Comparison of ENCODE assay signal across 8 mouse cellular contexts in the genomic region with DNA sequence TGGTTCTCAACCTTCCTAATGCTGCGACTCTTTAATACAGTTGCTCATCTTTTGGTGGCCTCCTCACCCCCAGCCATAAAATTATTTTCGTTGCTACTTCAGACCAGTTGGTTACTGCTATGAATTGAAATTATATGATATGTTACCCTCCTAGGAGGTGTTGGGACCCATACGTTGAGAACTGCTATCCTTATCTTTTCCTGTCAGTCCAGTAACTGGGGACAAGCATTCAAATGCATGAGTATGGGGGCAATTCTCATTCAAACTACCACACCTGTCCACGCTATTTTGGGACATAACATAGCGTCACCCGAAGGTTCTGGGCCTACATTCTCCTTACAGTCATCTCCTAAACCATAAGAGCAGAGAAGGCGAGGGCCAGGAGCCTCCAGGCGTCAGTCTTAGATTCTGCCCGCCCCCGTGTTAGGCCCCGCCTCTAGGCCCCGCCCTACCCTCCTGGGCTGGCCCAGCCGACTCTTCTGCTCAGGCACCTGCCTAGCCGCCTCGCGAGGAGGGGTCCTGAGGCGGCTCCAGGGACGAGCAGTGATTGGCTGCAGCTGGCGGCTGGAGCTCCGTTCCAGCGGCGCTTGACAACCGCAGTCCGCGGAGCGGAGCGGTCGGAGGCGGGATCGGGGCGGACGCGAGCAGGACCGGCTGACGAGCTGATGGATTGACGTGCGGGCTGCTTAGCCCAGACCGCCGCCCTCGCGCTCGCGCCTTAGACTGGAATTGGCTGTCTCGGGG. TPM values are rescaled to one million over a fixed set of nuclear protein-coding genes. Genes with fewer than 3 reads are reported as not detected.
DNase-seq lines count a peak whose midpoint lies in the region; ATAC-seq lines count a peak whose summit lies in the region.

A gene (plus strand): TSS at position 494 of the 744 bp plus-strand sequence.

- no peaks in the 10 kb centered on the region for H3K4me1 ChIP-seq in heart, embryonic 14.5 days (ENCODE audit: control insufficient read depth in 2 of 2, insufficient read depth in 2 of 2, low read length in 2 of 2)
- peaks cover 16% of the 10 kb centered on the region for H3K4me1 ChIP-seq in liver, embryonic 13.5 days (replicated peaks)
- peaks cover 4% of the 10 kb centered on the region for H3K4me1 ChIP-seq in stomach, embryonic 16.5 days (ENCODE audit: control insufficient read depth, insufficient read depth, low read length)

- 3% methylated on average over 44 of the region's 44 CpGs for WGBS in heart, embryonic 14.5 days
- 3% methylated on average over 44 of the region's 44 CpGs for WGBS in liver, embryonic 13.5 days (ENCODE audit: insufficient replicate concordance)
- WGBS in stomach, embryonic 16.5 days, result 4% methylated on average over 44 of the region's 44 CpGs

- ATAC-seq in CD4-positive, CD25-positive, alpha-beta regulatory T cell, adult 4 months, result peak; percentile 98
- ATAC-seq in heart, embryonic 14.5 days (ENCODE audit: insufficient number of reproducible peaks, insufficient read depth, low FRiP score, low read depth), result peak; percentile 100
- ATAC-seq in liver, embryonic 13.5 days (ENCODE audit: low read depth), result peak; percentile 99
- ATAC-seq in stomach, embryonic 16.5 days (ENCODE audit: insufficient read depth, low FRiP score), result peak; percentile 100

- H3K4me3 ChIP-seq in heart, embryonic 14.5 days (ENCODE audit: control insufficient read depth in 1 of 2, insufficient read depth in 1 of 2, low read depth in 1 of 2, low read length in 2 of 2), result peak within 1 kb of the TSS; percentile 88 to 92
- H3K4me3 ChIP-seq in liver, embryonic 13.5 days (replicated peaks), result peak within 1 kb of the TSS; percentile 83
- peak within 1 kb of the TSS; percentile 81 for H3K4me3 ChIP-seq in stomach, embryonic 16.5 days (replicated peaks; ENCODE audit: low read length)

- no peaks in the 10 kb centered on the region for H3K27me3 ChIP-seq in heart, embryonic 14.5 days (ENCODE audit: control insufficient read depth, insufficient read depth, low read length)
- H3K27me3 ChIP-seq in liver, embryonic 13.5 days, result 0 out of 2 replicates have a peak, but pooled peaks cover 4% of the 10 kb centered on the region
- H3K27me3 ChIP-seq in stomach, embryonic 16.5 days (ENCODE audit: control insufficient read depth, insufficient read depth, low read length), result no peaks in the 10 kb centered on the region

- no peaks in the 10 kb centered on the region for H3K9me3 ChIP-seq in heart, embryonic 14.5 days (ENCODE audit: control insufficient read depth, low read length)
- H3K9me3 ChIP-seq in liver, embryonic 13.5 days (replicated peaks), result no peaks in the 10 kb centered on the region
- no peaks in the 10 kb centered on the region for H3K9me3 ChIP-seq in stomach, embryonic 16.5 days (replicated peaks; ENCODE audit: control insufficient read depth, low read length)

- H3K36me3 ChIP-seq in heart, embryonic 14.5 days (ENCODE audit: control insufficient read depth, insufficient read depth, low read length), result no peaks in the 10 kb centered on the region
- H3K36me3 ChIP-seq in liver, embryonic 13.5 days, result no peaks in the 10 kb centered on the region
- H3K36me3 ChIP-seq in stomach, embryonic 16.5 days (ENCODE audit: control insufficient read depth, insufficient read depth, low read length), result no peaks in the 10 kb centered on the region

- peak within 1 kb of the TSS; percentile 83 for H3K9ac ChIP-seq in heart, embryonic 14.5 days (ENCODE audit: low read length)
- H3K9ac ChIP-seq in liver, embryonic 13.5 days, result peak within 1 kb of the TSS; percentile 85
- H3K9ac ChIP-seq in stomach, embryonic 16.5 days (ENCODE audit: low read length), result peak within 1 kb of the TSS; percentile 77

- H3K4me2 ChIP-seq in heart, embryonic 14.5 days (ENCODE audit: low read length), result peak within 1 kb of the TSS; percentile 99
- peak within 1 kb of the TSS; percentile 100 for H3K4me2 ChIP-seq in liver, embryonic 13.5 days
- peak within 1 kb of the TSS; percentile 99 for H3K4me2 ChIP-seq in stomach, embryonic 16.5 days (ENCODE audit: low read depth, low read length)

- peak within 1 kb of the TSS; percentile 43 to 73 for H3K27ac ChIP-seq in heart, embryonic 14.5 days (replicated peaks in 1 of 2; ENCODE audit: control insufficient read depth in 1 of 2, insufficient read depth in 1 of 2, low read depth in 2 of 2, low read length in 2 of 2)
- peak within 1 kb of the TSS; percentile 84 for H3K27ac ChIP-seq in liver, embryonic 13.5 days
- peak within 1 kb of the TSS; percentile 68 for H3K27ac ChIP-seq in stomach, embryonic 16.5 days (ENCODE audit: low read length)

- DNase-seq in c-Kit-negative CD71-positive TER-119-positive erythroid progenitor cells, embryonic 14.5 days (ENCODE audit: low read depth, low spot score), result peak; percentile 89
- peak; percentile 84 for DNase-seq in fibroblast of lung, adult 2 months (ENCODE audit: low read depth)
- DNase-seq in kidney, postnatal 14 days, result peak; percentile 98
- DNase-seq in liver, embryonic 13.5 days, result peak; percentile 97
- peak; percentile 96 for DNase-seq in neural tube, embryonic 10.5 days (ENCODE audit: extremely low spot score, low spot score)

RNA-seq across cellular contexts. Expression of the gene that starts here (rescaled TPM):
- polyA plus RNA-seq in CD4-positive, CD25-positive, alpha-beta regulatory T cell, adult 4 months (2017; shearing (Covaris generic)), result 1 to 10 TPM; 5.3 to 6.8 TPM
- 8.0 and 10.0 TPM in 2 replicates for polyA plus RNA-seq in heart, embryonic 14.5 days (2014; fragmentation: Nextera tagmentation; extraction: Ambion mirVana)
- 1.7 and 1.8 TPM in 2 replicates for polyA plus RNA-seq in liver, embryonic 13.5 days (2015; fragmentation: Nextera tagmentation; extraction: Ambion mirVana)
- 14.3 and 14.9 TPM in 2 replicates for polyA plus RNA-seq in stomach, embryonic 16.5 days (2015; fragmentation: Nextera tagmentation; extraction: Ambion mirVana)

Comparison
In these comparisons a context has a peak if more than half of its experiments do, and no peak if none do; other contexts are left out.
1. Peak in every context shown above with its lines: DNase-seq, ATAC-seq, H3K4me3 ChIP-seq and H3K27ac ChIP-seq.